Mouse (Mus musculus): ENCODE measurements around the gene Inafm2. TPM values are rescaled to one million over a fixed set of nuclear protein-coding genes. Genes with fewer than 3 reads are reported as not detected.

Inafm2 gene
- polyA plus RNA-seq, 1 experiment from 2014 or later = 23.1 TPM

DNA sequence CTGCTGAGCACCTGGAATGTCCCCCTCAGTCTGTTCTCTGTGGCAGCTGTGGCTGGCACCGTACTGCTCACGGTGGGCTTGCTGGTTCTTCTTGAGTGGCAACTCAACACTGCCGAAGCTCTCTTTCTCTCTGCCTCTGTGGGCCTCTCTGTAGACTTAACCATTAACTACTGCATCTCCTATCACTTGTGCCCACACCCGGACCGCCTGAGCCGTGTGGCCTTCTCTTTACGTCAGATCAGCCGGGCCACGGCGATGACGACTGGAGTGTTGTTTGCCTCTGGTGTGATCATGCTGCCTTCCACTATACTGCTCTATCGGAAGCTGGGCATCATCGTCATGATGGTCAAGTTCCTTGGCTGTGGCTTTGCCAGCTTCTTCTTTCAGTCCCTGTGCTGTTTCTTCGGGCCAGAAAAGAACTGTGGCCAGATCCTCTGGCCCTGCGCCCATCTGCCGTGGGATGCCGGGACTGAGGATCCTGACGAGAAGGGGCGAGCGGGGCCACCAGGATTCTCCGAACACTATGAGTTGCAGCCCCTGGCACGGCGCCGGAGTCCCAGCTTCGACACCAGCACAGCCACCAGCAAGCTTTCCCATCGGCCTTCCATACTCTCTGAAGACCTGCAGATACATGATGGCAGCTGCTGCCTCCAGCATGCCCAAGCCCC, 46.2 kb downstream of the Inafm2 start:
- Histone ChIP-seq H3K27ac (no peak overlapping the region), H3K4me2 (no peak overlapping the region), H3K4me3 (replicated peaks) (no peak overlapping the region), H3K9ac (no peak overlapping the region), H3K36me3 (no peaks in the 10 kb centered on the region), H3K9me3 (no peaks in the 10 kb centered on the region), H3K4me1 (peaks cover 6% of the 10 kb centered on the region; the same call in 1 of the 2 replicates), H3K27me3 (replicated peaks) (no peaks in the 10 kb centered on the region)
- WGBS = 91% methylated on average over 26 of the region's 26 CpGs
- ATAC-seq (ENCODE audit: insufficient read depth, low FRiP score, low read depth) = peak; percentile 31; the same call in 1 of the 2 replicates

DNA sequence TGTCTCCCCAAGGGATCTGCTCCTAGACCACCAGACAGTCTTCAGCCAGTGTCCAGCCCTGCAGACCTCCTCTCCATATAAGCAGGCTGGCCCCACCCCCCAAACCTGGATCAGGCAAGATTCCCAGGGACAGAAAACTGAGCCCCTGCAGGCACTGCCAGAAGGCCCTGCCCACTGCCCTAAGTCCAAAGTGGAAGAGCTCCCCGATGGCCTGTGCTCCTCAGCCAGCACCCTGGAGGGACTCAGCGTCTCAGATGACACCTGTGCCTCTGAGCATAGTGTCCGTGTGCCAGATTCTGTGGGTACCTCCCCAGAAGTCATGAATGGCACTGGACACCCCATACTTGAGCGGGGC, 46.7 kb downstream of the Inafm2 start:
- no peak for ATAC-seq (ENCODE audit: insufficient read depth, low FRiP score, low read depth)
- Histone ChIP-seq H3K9me3 (no peaks in the 10 kb centered on the region), H3K4me3 (replicated peaks) (no peak overlapping the region), H3K36me3 (no peaks in the 10 kb centered on the region), H3K4me2 (no peak overlapping the region), H3K27ac (no peak overlapping the region), H3K4me1 (peaks cover 6% of the 10 kb centered on the region; the same call in 1 of the 2 replicates), H3K9ac (no peak overlapping the region), H3K27me3 (replicated peaks) (no peaks in the 10 kb centered on the region; the same call in 1 of the 2 replicates)
- 85% methylated on average over 4 of the region's 4 CpGs for WGBS

GRCm38 (mm10) chr2:118793636-118794035, 48.1 kb downstream of the Inafm2 start:
- ATAC-seq (ENCODE audit: insufficient read depth, low FRiP score, low read depth) = no peak
- Histone ChIP-seq H3K4me3 (replicated peaks) (no peak overlapping the region), H3K4me1 (peaks cover 6% of the 10 kb centered on the region; the same call in 1 of the 2 replicates), H3K4me2 (no peak overlapping the region), H3K9me3 (no peaks in the 10 kb centered on the region), H3K27ac (no peak overlapping the region), H3K27me3 (replicated peaks) (no peaks in the 10 kb centered on the region; the same call in 1 of the 2 replicates), H3K9ac (no peak overlapping the region), H3K36me3 (no peaks in the 10 kb centered on the region)
- WGBS = 78% methylated on average over 4 of the region's 4 CpGs

Other genes starting within 250 kb of the Inafm2 start
- gene Bmf, start 196.1 kb upstream of the Inafm2 start, polyA plus RNA-seq (2015; fragmentation: Nextera tagmentation; extraction: Ambion mirVana) = 3.6 and 5.2 TPM in 2 replicates
- gene Bub1b, start 147.5 kb upstream of the Inafm2 start, polyA plus RNA-seq (2015; fragmentation: Nextera tagmentation; extraction: Ambion mirVana) = 66.9 and 72.0 TPM in 2 replicates
- 3.6 and 4.8 TPM in 2 replicates for gene Pak6, start 82.5 kb upstream of the Inafm2 start, polyA plus RNA-seq (2015; fragmentation: Nextera tagmentation; extraction: Ambion mirVana)
- 0.04 and 0.08 TPM in 2 replicates for gene Ankrd63, start 41.8 kb upstream of the Inafm2 start, polyA plus RNA-seq (2015; fragmentation: Nextera tagmentation; extraction: Ambion mirVana)
- gene Plcb2, start 17.3 kb upstream of the Inafm2 start, polyA plus RNA-seq (2015; fragmentation: Nextera tagmentation; extraction: Ambion mirVana) = 1.5 and 1.8 TPM in 2 replicates
- 1.4 and 1.5 TPM in 2 replicates for gene Ccdc9b, start 16.9 kb downstream of the Inafm2 start, polyA plus RNA-seq (2015; fragmentation: Nextera tagmentation; extraction: Ambion mirVana)
- 28.1 and 31.4 TPM in 2 replicates for gene Phgr1, start 27.0 kb downstream of the Inafm2 start, polyA plus RNA-seq (2015; fragmentation: Nextera tagmentation; extraction: Ambion mirVana)
- 2.8 and 3.3 TPM in 2 replicates for gene Disp2, start 34.0 kb downstream of the Inafm2 start, polyA plus RNA-seq (2015; fragmentation: Nextera tagmentation; extraction: Ambion mirVana)
- 88.1 and 91.5 TPM in 2 replicates for gene Knstrn, start 68.2 kb downstream of the Inafm2 start, polyA plus RNA-seq (2015; fragmentation: Nextera tagmentation; extraction: Ambion mirVana)
- 55.1 and 58.9 TPM in 2 replicates for gene Ivd, start 116.2 kb downstream of the Inafm2 start, polyA plus RNA-seq (2015; fragmentation: Nextera tagmentation; extraction: Ambion mirVana)
- gene Bahd1, start 154.6 kb downstream of the Inafm2 start, polyA plus RNA-seq (2015; fragmentation: Nextera tagmentation; extraction: Ambion mirVana) = 5.7 TPM in 2 replicates
- 26.3 and 26.9 TPM in 2 replicates for gene Chst14, start 180.7 kb downstream of the Inafm2 start, polyA plus RNA-seq (2015; fragmentation: Nextera tagmentation; extraction: Ambion mirVana)